Mouse (Mus musculus) forebrain, postnatal 0 days (tissue): Measurements from ENCODE around the gene Coasy. TPM values are rescaled to one million over a fixed set of nuclear protein-coding genes. Genes with fewer than 3 reads are reported as not detected.
A peak's percentile ranks its signal among the peaks of the same experiment; 100 is the strongest.

Source experiments
- ATAC-seq: fragments of 200-750 bp; cut with Nextera tagmentation; 2 replicates; pipeline ENCODE4 v1.8.0; 2017; ENCODE audit warnings: mild to moderate bottlenecking, moderate library complexity
- DNase-seq: peaks from one replicate; pipeline ENCODE4 v3.0.0-alpha.2; 2015
- H3K27ac ChIP-seq: fragments of 300-500 bp; sonication (generic); 2 replicates; pipeline ENCODE4 v1.5.1; 2014; ENCODE audit warnings: low read depth, mild to moderate bottlenecking, antibody characterized with exemption, low read length, moderate library complexity, mixed read lengths
- H3K27me3 ChIP-seq: fragments of 300-500 bp; sonication (generic); 2 replicates; pipeline ENCODE4 v1.6.1; 2014; ENCODE audit warnings: mild to moderate bottlenecking, low read length, mixed read lengths; ENCODE audit not compliant: insufficient read depth
- H3K36me3 ChIP-seq: fragments of 300-500 bp; sonication (generic); 2 replicates; pipeline ENCODE4 v1.6.1; 2014; ENCODE audit warnings: mild to moderate bottlenecking, moderate library complexity; ENCODE audit not compliant: insufficient read depth
- H3K4me1 ChIP-seq: fragments of 300-500 bp; sonication (generic); 2 replicates; pipeline ENCODE4 v1.6.1; 2014; ENCODE audit warnings: antibody characterized with exemption; ENCODE audit not compliant: insufficient read depth
- H3K4me2 ChIP-seq: fragments of 300-500 bp; sonication (generic); 2 replicates; pipeline ENCODE4 v1.6.1; 2014; ENCODE audit warnings: low read depth, mild to moderate bottlenecking, moderate library complexity
- H3K4me3 ChIP-seq: fragments of 300-500 bp; sonication (generic); 2 replicates; pipeline ENCODE4 v1.5.1; 2014; ENCODE audit warnings: low read depth, low read length, mixed read lengths
- H3K9ac ChIP-seq: fragments of 300-500 bp; sonication (generic); 2 replicates; pipeline ENCODE4 v1.6.1; 2014; ENCODE audit warnings: mild to moderate bottlenecking
- H3K9me3 ChIP-seq: fragments of 300-500 bp; sonication (generic); 2 replicates; pipeline ENCODE4 v1.6.1; 2016; ENCODE audit warnings: low read length
- CTCF ChIP-seq: sonication (generic); IDR thresholded peaks from 2 replicates; pipeline ENCODE4 v1.5.1; 2016; ENCODE audit warnings: antibody characterized with exemption, control low read depth, low read depth
- WGBS: fragments of 180-500 bp; shearing (Covaris S2); extraction: QIAGEN DNeasy Blood & Tissue Kit; methylation state at CpG from one replicate; pipeline ENCODE4 v1.1.7; 2014; 5-methylcytosine and 5-hydroxymethylcytosine counted together
- polyA plus RNA-seq: library from polyadenylated mRNA; unstranded; fragments of >200 nt; fragmentation: Nextera tagmentation; extraction: Ambion mirVana; gene quantifications from 2 replicates; pipeline ENCODE4 v1.2.1, GENCODE M21; 2015
- total RNA-seq: library from RNA; depleted of rRNA; stranded (reverse); fragments of >200 nt; gene quantifications from 2 replicates; pipeline ENCODE4 v1.2.3, GENCODE M21; 2014

Coasy gene
- total and polyA plus RNA-seq, 2 experiments from 2014 or later = 40.2 to 40.7 TPM

DNA sequence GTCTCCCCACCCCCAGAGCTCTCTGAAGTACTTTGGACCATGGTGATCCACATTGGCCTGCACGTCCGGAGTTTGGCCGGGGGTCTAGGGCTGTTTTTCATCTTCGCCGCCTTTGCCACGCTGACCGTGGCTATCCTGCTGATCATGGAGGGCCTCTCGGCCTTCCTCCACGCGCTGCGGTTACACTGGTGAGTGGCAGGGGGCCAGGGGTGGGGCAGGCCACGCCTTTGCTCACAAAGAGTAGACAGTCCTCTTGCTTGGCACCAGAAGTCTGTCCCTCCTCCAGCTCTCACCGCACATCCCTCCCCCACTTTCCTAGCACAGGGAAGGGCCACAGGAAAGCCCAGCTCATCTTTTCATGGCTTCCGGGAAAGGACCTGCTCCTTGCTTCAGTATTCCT is 26.9 kb upstream of the Coasy start:
- Histone ChIP-seq H3K9me3 (no peaks in the 10 kb centered on the region), H3K4me1 (no peaks in the 10 kb centered on the region), H3K9ac (no peak overlapping the region), H3K27ac (no peak overlapping the region), H3K27me3 (no peaks in the 10 kb centered on the region), H3K4me3 (no peak overlapping the region), H3K36me3 (peaks cover 86% of the 10 kb centered on the region), H3K4me2 (no peak overlapping the region)
- no peak for TF ChIP-seq CTCF
- no peak for DNase-seq
- 82% methylated on average over 14 of the region's 14 CpGs for WGBS
- no peak for ATAC-seq

DNA sequence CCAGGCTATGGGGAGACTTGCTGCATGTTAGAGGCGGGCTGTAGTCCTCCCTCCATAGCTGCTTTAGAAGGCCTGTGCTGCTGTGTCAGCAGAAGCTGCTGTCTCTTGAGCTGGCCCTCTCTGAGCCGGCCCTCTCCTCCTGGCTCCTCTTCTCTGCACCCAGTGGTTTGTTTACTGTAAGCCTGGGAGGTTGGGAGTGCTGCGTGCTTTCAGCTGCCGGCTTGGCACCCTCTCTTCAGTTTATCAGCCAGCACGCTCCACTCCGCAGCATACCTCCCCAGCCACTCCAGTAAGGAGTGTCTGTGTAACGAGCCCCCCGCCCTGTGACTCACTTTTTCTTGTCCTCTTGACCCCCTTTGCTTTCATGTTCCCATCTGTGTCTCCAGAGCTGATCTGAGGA is 25.5 kb upstream of the Coasy start:
- Histone ChIP-seq H3K27me3 (no peaks in the 10 kb centered on the region), H3K4me3 (no peak overlapping the region), H3K9ac (no peak overlapping the region), H3K27ac (no peak overlapping the region), H3K4me1 (no peaks in the 10 kb centered on the region), H3K4me2 (no peak overlapping the region), H3K9me3 (no peaks in the 10 kb centered on the region), H3K36me3 (peaks cover 86% of the 10 kb centered on the region)
- ATAC-seq = no peak
- WGBS = 50% methylated on average over 8 of the region's 8 CpGs
- DNase-seq = no peak
- TF ChIP-seq CTCF = no peak

- H3K4me2 ChIP-seq = no peak overlapping the region
- H3K9ac ChIP-seq = no peak overlapping the region
- WGBS = 32% methylated on average over 5 of the region's 5 CpGs
- no peak overlapping the region for H3K4me3 ChIP-seq
- no peak overlapping the region for H3K27ac ChIP-seq
- no peaks in the 10 kb centered on the region for H3K27me3 ChIP-seq
- DNase-seq (peak; percentile 87), ATAC-seq (peak; percentile 71)
- H3K4me1 ChIP-seq = no peaks in the 10 kb centered on the region
- TF ChIP-seq CTCF = peak; percentile 85
- H3K36me3 ChIP-seq = peaks cover 81% of the 10 kb centered on the region
- H3K9me3 ChIP-seq = no peaks in the 10 kb centered on the region
These were observed 24.5 kb upstream of the Coasy start for GRCm38 (mm10) chr11:101057860-101058259.

DNA sequence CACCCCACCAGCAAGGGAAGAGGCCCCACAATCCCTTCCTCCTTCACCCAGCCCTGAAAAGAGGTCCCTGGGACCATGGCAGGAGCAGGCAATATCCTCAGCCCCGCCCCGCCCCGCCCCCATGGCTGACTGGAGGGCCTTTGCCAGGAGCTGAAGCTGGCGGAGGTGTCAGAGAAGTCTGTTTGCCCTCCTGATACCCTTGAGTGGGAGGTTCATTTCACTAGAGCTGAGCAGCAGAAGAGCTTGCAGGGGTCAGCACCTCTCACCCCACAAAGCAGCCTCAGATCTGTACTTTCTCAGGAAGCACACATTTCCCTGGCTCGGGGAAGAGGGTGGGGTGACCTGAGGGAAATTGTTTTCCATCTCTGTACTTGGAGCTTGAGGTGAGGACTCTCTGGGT is 23.6 kb upstream of the Coasy start:
- Histone ChIP-seq H3K36me3 (peaks cover 83% of the 10 kb centered on the region), H3K4me2 (no peak overlapping the region), H3K27me3 (no peaks in the 10 kb centered on the region), H3K4me1 (no peaks in the 10 kb centered on the region), H3K4me3 (no peak overlapping the region), H3K27ac (no peak overlapping the region), H3K9ac (no peak overlapping the region), H3K9me3 (no peaks in the 10 kb centered on the region)
- 76% methylated on average over 5 of the region's 5 CpGs for WGBS
- DNase-seq = no peak
- no peak for ATAC-seq
- no peak for TF ChIP-seq CTCF

GRCm38 (mm10) chr11:101059473-101059872 is 22.9 kb upstream of the Coasy start:
- WGBS = 70% methylated on average over 10 of the region's 10 CpGs
- Histone ChIP-seq H3K4me3 (no peak overlapping the region), H3K9me3 (no peaks in the 10 kb centered on the region), H3K27ac (no peak overlapping the region), H3K36me3 (peaks cover 81% of the 10 kb centered on the region), H3K4me1 (no peaks in the 10 kb centered on the region), H3K9ac (no peak overlapping the region), H3K4me2 (no peak overlapping the region), H3K27me3 (no peaks in the 10 kb centered on the region)
- TF ChIP-seq CTCF = no peak
- DNase-seq (no peak), ATAC-seq (no peak)

DNA sequence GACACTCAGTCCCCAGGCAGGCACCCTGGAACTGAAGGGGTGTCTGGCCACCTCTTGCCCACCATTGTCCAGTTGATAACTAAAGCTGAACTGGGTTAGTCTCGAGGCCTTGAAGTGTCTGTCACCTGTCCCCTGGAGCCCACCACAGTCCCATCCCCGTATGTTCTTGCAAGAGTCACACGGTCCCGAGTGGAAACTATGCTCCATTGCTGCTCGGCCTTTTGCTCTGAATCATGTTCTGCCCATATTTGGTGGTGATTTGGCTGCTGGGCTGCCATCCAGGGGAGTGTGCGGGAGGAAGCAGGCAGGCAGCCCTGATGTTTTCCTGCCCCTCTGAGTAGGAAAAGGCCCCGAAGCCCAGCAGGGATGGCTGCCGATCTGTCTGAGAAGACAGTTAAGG is 22.2 kb upstream of the Coasy start:
- 74% methylated on average over 8 of the region's 8 CpGs for WGBS
- DNase-seq (no peak), ATAC-seq (no peak)
- Histone ChIP-seq H3K4me3 (no peak overlapping the region), H3K9ac (no peak overlapping the region), H3K27me3 (no peaks in the 10 kb centered on the region), H3K4me1 (no peaks in the 10 kb centered on the region), H3K4me2 (no peak overlapping the region), H3K36me3 (peaks cover 78% of the 10 kb centered on the region), H3K27ac (no peak overlapping the region), H3K9me3 (no peaks in the 10 kb centered on the region)
- no peak for TF ChIP-seq CTCF

DNA sequence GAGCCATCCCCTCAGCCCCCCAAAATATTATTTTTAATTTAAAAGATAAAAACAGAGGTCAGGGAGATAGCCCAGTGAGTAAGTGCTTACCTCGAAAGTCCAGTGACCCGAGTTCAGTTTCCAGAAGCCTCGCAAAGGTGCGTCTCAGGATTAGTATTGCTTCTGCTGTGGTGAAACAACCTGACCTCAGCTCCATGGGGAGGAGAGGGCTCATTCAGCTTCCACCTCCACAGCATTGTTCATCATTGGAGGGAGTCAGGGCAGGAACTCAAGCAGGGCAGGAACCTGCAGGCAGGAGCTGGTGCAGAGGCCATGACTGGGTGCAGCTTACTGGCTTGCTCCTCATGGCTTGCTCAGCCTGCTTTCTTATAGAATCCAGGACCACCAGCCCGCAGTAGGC is 21.3 kb upstream of the Coasy start:
- 87% methylated on average over 5 of the region's 5 CpGs for WGBS
- no peak for DNase-seq
- peaks cover 68% of the 10 kb centered on the region for H3K36me3 ChIP-seq

More for the DNA sequence above, 21.3 kb upstream of the Coasy start:
- TF ChIP-seq CTCF = no peak
- no peak overlapping the region for H3K27ac ChIP-seq
- H3K4me2 ChIP-seq = no peak overlapping the region
- no peaks in the 10 kb centered on the region for H3K27me3 ChIP-seq
- H3K4me1 ChIP-seq = no peaks in the 10 kb centered on the region
- H3K9ac ChIP-seq = no peak overlapping the region
- no peak overlapping the region for H3K4me3 ChIP-seq
- ATAC-seq = no peak
- H3K9me3 ChIP-seq = no peaks in the 10 kb centered on the region
